Mouse (Mus musculus) embryonic fibroblast, embryonic 13.5 days (primary cell): ENCODE data around the gene Polr3b. TPM values are rescaled to one million over a fixed set of nuclear protein-coding genes. Genes with fewer than 3 reads are reported as not detected.

Source experiments
- H3K27ac ChIP-seq: 2 replicates; pipeline ENCODE4 v1.5.1; 2012; ENCODE audit warnings: low read length, control low read depth, inconsistent platforms; ENCODE audit not compliant: insufficient read depth
- H3K4me1 ChIP-seq: 2 replicates; pipeline ENCODE4 v1.6.1; 2011; ENCODE audit warnings: low read length; ENCODE audit not compliant: control insufficient read depth, insufficient read depth
- H3K4me3 ChIP-seq: 2 replicates; pipeline ENCODE4 v1.5.1; 2011; ENCODE audit warnings: mild to moderate bottlenecking, control low read depth, low read length; ENCODE audit not compliant: insufficient read depth
- CTCF ChIP-seq: IDR thresholded peaks from 2 replicates; pipeline ENCODE4 v1.5.1; 2011; ENCODE audit warnings: mild to moderate bottlenecking, control low read depth, low read length, moderate library complexity, borderline replicate concordance; ENCODE audit not compliant: insufficient read depth
- POLR2A ChIP-seq: IDR thresholded peaks from 2 replicates; pipeline ENCODE4 v1.6.1; 2011; ENCODE audit warnings: low read depth, mild to moderate bottlenecking, control low read depth, low read length, moderate library complexity
- polyA plus RNA-seq: library from polyadenylated mRNA; stranded (reverse); fragments of >200 nt; gene quantifications from 2 replicates; pipeline ENCODE4 v1.2.4, GENCODE M21; 2011; ENCODE audit warnings: low read depth; ENCODE audit not compliant: missing spikeins, insufficient read length

Gene Polr3b
- polyA plus RNA-seq, 1 experiment: 15.5 TPM

DNA sequence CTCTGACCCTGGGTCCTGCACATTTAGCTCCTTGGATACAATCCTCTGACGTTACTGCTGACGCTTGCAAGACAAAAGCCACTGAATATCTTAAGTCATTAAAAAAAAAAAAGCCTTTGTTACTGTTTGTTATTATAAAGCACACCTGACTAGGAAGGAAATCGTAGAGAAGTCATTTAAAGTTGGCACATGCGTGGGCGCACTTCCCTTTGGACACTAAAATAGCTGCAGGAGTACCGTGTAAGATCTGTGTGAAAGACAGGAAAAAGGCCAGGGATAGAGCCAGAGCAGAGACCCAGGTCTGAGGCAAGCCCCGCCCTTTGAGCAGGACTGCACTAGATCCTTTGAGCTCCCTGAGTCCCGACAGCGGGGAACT lies 64.0 kb downstream of the Polr3b start:
- H3K4me3 ChIP-seq: no peak overlapping the region
- no peak overlapping the region for H3K27ac ChIP-seq
- no peaks in the 10 kb centered on the region for H3K4me1 ChIP-seq
- TF ChIP-seq POLR2A: no peak
- TF ChIP-seq CTCF: no peak

DNA sequence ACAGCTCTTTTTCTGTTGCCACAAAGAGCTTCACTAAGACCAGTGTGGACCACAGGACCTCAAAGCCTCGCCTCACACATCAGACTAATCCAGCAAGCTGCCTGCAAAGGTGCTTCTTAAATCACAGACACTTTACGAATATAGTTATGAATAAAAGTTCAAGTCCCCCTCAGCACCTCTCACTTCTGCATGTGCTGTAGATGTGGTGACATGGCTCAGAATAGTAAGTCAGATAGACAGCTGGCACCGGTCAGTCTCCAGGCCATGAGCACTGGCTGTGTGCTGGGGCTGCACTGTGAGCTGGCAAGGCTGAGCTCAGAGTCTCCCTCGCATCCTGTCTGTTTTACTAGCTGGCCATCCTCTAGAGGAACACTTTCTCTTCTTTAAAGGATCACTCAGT lies 64.6 kb downstream of the Polr3b start:
- Histone ChIP-seq H3K4me3 (no peak overlapping the region), H3K4me1 (no peaks in the 10 kb centered on the region), H3K27ac (no peak overlapping the region)
- no peak for TF ChIP-seq CTCF
- TF ChIP-seq POLR2A: no peak

DNA sequence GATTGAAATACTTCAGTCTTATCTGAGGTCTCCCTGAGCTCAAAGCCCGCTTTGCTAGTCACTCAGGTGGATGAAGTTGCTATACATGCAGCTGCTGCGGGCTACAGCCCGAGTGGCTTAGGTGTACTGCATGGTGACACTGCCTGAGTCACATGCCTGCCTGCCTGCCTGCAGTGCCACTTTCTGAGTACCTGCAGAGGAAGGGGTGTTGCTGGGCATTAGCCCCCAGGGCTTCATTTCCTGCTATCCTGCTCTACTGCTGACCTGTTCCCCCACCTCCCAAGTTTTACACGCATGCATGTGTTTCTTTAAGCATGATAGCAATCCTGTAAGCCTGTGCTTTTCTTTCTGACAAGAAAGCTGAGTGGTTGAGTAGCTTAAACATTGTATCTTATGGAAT lies 65.6 kb downstream of the Polr3b start:
- H3K27ac ChIP-seq: no peak overlapping the region
- no peaks in the 10 kb centered on the region for H3K4me1 ChIP-seq
- no peak overlapping the region for H3K4me3 ChIP-seq
- TF ChIP-seq POLR2A: no peak
- TF ChIP-seq CTCF: no peak

DNA sequence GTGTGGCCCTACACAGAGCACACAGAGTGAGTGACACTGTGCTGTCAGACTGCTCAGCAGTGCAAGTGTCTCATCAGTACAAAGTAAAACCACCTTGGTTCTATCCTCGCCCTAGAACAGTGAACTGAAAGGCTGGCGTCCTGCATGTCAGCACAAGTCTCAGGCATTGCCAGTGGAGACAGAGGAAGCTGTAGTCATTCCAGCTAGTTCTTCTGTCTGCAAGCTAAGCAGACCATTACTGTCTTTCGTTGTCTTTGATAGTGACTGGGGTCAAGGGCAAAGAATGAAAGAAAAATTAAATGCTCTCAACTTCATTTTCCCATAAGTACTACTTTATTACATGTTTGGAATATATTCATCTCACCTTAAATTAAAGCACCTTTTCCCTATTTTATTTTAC lies 67.8 kb downstream of the Polr3b start:
- Histone ChIP-seq H3K27ac (no peak overlapping the region), H3K4me3 (no peak overlapping the region), H3K4me1 (no peaks in the 10 kb centered on the region)
- no peak for TF ChIP-seq CTCF
- no peak for TF ChIP-seq POLR2A

DNA sequence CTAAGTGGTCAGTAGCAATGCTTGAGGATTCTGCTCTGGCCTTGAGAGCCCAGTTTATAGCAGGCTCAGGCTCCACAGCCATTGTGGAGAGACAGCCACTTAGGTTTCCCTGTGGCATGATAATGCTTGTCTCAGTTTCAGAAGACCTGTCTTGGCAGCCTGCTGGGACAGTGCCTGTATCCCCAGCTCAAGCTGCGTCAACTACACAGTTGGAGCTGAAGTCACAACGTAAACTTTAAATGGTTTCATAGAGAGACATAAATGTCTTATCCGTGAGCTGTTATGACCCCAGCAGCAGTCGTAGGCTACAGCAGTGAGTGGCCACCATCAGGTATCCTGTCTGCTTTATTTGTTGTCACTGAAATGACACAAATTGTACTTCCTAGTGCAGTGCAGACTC lies 68.7 kb downstream of the Polr3b start:
- H3K27ac ChIP-seq: no peak overlapping the region
- H3K4me1 ChIP-seq: no peaks in the 10 kb centered on the region
- TF ChIP-seq CTCF (no peak), POLR2A (no peak)
- H3K4me3 ChIP-seq: no peak overlapping the region

DNA sequence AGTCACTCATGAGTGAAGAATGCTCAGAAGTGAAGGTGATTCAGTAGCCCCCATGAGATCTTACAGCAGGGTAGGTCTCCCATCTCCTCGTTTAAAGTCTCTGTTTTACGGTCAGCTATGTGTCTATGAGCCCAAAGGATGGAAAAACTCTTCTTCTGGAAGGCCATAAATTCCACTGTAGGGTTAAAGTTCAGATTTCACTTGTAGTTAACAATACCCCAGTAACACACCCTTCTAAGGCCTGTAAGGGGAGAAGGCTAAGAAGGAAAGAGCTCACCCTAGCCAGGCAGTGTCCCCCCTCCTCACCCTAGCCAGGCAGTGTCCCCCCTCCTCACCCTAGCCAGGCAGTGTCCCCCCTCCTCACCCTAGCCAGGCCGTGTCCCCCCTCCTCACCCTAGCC lies 69.6 kb downstream of the Polr3b start:
- Histone ChIP-seq H3K4me1 (no peaks in the 10 kb centered on the region), H3K4me3 (no peak overlapping the region), H3K27ac (no peak overlapping the region)
- TF ChIP-seq CTCF: no peak
- TF ChIP-seq POLR2A: no peak

DNA sequence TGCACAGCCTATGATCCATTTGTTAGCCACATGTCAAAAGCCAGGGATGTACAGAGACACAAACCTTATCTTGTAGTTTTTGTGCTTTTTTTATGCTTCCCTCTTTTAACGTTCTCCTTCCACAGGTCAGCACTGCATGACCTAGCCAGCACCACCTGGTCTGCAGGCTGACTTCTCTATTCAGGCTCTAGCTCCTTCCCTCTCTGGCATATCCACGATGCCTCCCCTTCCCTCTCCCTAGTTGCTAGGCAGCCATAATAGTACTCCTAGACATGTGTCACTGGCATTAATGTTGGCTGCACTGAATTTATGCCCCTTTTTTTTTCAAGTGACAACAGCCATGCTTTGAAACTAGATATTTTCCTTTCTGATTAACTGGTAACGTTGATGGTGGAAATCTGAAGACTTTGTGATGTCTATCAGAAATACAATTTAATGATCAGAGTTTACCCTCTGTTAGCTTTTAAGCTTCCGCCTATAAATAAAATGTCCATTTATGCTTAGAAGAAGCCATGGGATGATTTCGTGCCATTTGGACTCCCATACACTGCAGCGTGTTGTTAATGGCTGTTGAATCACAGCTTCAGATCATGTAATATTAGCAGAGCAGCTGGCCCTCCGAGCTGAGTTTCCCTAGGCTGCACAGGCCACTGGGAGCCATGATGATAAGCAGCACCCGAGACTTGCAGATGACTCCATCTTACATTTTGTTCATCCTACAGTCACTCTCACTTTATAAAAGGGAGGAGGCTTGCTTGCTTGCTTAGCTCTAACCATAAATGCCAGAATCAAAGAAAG lies 71.9 kb downstream of the Polr3b start:
- TF ChIP-seq CTCF (no peak), POLR2A (no peak)
- H3K27ac ChIP-seq: no peak overlapping the region
- no peaks in the 10 kb centered on the region for H3K4me1 ChIP-seq
- no peak overlapping the region for H3K4me3 ChIP-seq

DNA sequence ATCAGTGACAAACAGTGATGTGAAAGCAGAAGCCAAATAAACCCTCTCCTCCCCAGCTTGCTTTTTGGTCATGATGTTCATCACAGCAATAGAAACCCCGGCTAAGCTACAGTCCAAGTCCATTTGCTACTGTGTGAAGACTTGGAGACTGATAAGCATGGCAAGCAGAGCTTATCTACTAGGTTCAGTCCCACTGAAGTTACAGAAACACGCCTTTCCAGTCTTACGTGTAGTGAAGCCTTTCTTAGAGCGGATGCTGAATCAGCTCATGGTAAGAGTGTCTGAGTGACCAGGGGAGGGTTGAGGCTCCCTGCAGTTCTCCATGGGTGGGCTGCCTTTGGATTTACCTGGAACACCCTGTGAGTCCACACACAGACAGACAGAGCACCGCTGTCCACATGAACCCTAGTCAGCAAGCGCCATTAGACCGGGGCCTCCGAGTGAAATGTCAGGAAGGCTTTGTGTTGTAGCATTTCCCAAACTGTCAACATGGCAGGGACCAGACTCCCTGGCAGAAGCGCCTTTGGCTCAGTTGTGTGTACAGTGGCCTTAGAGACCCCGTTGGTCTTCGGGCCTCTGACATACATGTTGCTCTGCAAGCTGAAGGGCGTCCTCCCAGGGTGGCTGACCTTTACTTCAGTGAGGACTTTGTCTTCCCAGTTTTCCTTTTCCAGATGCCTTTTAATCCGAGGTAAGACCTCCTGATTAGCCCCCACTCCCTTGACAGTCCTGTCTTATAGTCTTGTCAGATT lies 78.3 kb downstream of the Polr3b start:
- TF ChIP-seq POLR2A (no peak), CTCF (no peak)
- H3K4me1 ChIP-seq: peaks cover 4% of the 10 kb centered on the region; the same call in 1 of the 2 replicates
- H3K27ac ChIP-seq: no peak overlapping the region
- H3K4me3 ChIP-seq: no peak overlapping the region

DNA sequence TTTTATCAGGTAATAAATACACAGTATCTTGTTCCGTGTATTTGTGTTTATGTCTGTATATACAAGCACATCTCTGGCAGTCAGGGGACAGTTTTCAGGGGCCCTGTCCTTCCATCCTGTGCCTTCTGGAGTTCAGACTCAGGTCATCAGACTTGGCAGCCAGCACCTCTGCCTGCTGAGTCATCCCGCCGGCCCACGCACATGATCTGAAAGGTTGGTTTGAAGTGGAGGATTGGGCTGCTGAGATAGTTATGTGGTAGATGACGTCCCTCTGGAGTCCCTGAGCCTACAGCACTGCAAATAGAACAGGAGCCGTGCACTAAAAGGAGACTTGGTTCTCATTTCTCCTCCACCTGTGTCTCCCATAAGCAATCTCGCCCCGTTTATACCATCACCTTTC lies 79.0 kb downstream of the Polr3b start:
- no peak for TF ChIP-seq POLR2A
- no peak for TF ChIP-seq CTCF
- Histone ChIP-seq H3K4me3 (no peak overlapping the region), H3K27ac (no peak overlapping the region), H3K4me1 (peaks cover 4% of the 10 kb centered on the region; the same call in 1 of the 2 replicates)

DNA sequence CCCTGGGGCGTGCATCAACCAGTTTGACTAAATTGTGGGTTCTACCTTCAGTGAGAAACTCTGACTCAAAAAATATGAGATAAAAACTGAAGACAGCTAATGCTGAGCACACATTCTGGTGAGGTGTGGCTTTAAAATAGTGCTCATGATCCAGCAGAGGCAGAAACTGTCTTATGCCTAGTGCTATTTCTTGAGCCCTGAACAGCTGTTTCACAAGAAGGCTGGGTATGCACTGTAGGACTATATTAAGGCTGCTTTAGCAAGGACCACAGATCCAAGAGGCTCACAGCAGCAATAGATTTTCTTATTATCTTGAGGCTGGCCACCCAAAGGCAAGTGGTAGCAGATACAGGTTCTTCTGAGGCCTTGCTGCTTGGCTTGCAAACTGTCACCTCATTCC lies 80.0 kb downstream of the Polr3b start:
- TF ChIP-seq POLR2A (no peak), CTCF (no peak)
- H3K4me3 ChIP-seq: no peak overlapping the region
- H3K4me1 ChIP-seq: peaks cover 4% of the 10 kb centered on the region; the same call in 1 of the 2 replicates
- H3K27ac ChIP-seq: no peak overlapping the region
